Mouse (Mus musculus) small intestine, adult 2 months (tissue): ENCODE data around the gene Igf2bp1.

Experiments used
- CTCF ChIP-seq: fragments of 200-500 bp; IDR thresholded peaks from 2 replicates; pipeline ENCODE4 v1.5.1; 2012; ENCODE audit warnings: low read depth, mild to moderate bottlenecking, control low read depth, inconsistent platforms, low read length, moderate library complexity, mixed read lengths; ENCODE audit not compliant: insufficient replicate concordance, insufficient read length; ENCODE audit errors: extremely low read depth
- POLR2A ChIP-seq: fragments of 200-500 bp; IDR thresholded peaks from 2 replicates; pipeline ENCODE4 v1.6.1; 2012; ENCODE audit warnings: low read depth, mild to moderate bottlenecking, control low read depth, inconsistent platforms, low read length, moderate library complexity

DNA sequence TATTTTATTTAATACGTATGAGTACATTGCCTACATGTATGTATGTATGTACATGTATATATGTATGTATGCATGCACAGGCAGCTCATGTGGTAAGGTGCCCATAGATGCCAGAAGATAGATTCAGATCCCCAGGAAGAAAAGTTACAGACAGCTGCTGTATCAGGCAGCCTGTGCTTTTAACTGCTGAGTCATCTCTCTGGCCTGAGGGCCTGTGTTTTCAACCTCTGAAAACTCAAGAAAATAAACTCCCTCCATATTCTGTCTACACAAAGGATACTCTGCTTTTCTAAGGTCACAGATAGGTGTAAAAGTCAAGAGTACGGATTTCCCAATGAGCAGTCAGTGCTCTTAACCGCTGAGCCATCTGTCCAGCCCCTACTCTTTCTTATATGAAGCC lies 45.1 kb upstream of the Igf2bp1 start:
- TF ChIP-seq CTCF (no peak), POLR2A (no peak)
